Mouse (Mus musculus) midbrain, postnatal 0 days (tissue): Measurements from ENCODE around the gene Clic4. TPM values are rescaled to one million over a fixed set of nuclear protein-coding genes. Genes with fewer than 3 reads are reported as not detected.
A peak's percentile ranks its signal among the peaks of the same experiment; 100 is the strongest.

Source experiments
- ATAC-seq: fragments of 200-750 bp; cut with Nextera tagmentation; 2 replicates; pipeline ENCODE4 v1.8.0; 2017; ENCODE audit warnings: moderate number of reproducible peaks, mild to moderate bottlenecking, moderate TSS enrichment, moderate library complexity; ENCODE audit not compliant: low FRiP score
- DNase-seq: peaks from one replicate; pipeline ENCODE4 v3.0.0-alpha.2; 2015; ENCODE audit warnings: low spot score
- H3K27ac ChIP-seq: fragments of 300-500 bp; sonication (generic); 2 replicates; pipeline ENCODE4 v1.5.1; 2014; ENCODE audit warnings: low read depth, mild to moderate bottlenecking, low read length, mixed read lengths
- H3K27me3 ChIP-seq: fragments of 300-500 bp; sonication (generic); 2 replicates; pipeline ENCODE4 v1.6.1; 2014; ENCODE audit warnings: low read length, control low read depth, mixed read lengths; ENCODE audit not compliant: insufficient read depth
- H3K36me3 ChIP-seq: fragments of 300-500 bp; sonication (generic); 2 replicates; pipeline ENCODE4 v1.6.1; 2014; ENCODE audit warnings: low read length, control low read depth, mixed read lengths; ENCODE audit not compliant: insufficient read depth
- H3K4me1 ChIP-seq: fragments of 300-500 bp; sonication (generic); 2 replicates; pipeline ENCODE4 v1.6.1; 2014; ENCODE audit warnings: mild to moderate bottlenecking, control low read depth, antibody characterized with exemption, low read length, mixed read lengths; ENCODE audit not compliant: insufficient read depth
- H3K4me2 ChIP-seq: fragments of 300-500 bp; sonication (generic); 2 replicates; pipeline ENCODE4 v1.6.1; 2014; ENCODE audit warnings: low read depth, mild to moderate bottlenecking, low read length, mixed read lengths; ENCODE audit not compliant: poor library complexity, severe bottlenecking
- H3K4me3 ChIP-seq: fragments of 300-500 bp; sonication (generic); 2 replicates; pipeline ENCODE4 v1.5.1; 2014; ENCODE audit warnings: low read depth, mild to moderate bottlenecking, low read length, moderate library complexity
- H3K9ac ChIP-seq: fragments of 300-500 bp; sonication (generic); replicated peaks from 2 replicates; pipeline ENCODE4 v1.6.1; 2014; ENCODE audit warnings: mild to moderate bottlenecking, low read length, moderate library complexity, mixed read lengths; ENCODE audit not compliant: poor library complexity, severe bottlenecking
- H3K9me3 ChIP-seq: fragments of 300-500 bp; sonication (generic); 2 replicates; pipeline ENCODE4 v1.6.1; 2016; ENCODE audit warnings: low read length, control low read depth
- CTCF ChIP-seq: IDR thresholded peaks from 2 replicates; pipeline ENCODE4 v1.5.1; 2016; ENCODE audit warnings: antibody characterized with exemption, mild to moderate bottlenecking
- WGBS: fragments of 180-500 bp; shearing (Covaris S2); extraction: QIAGEN DNeasy Blood & Tissue Kit; methylation state at CpG from one replicate; pipeline ENCODE4 v1.1.7; 2014; 5-methylcytosine and 5-hydroxymethylcytosine counted together
- polyA plus RNA-seq: library from polyadenylated mRNA; unstranded; fragments of >200 nt; fragmentation: Nextera tagmentation; extraction: Ambion mirVana; gene quantifications from 2 replicates; pipeline ENCODE4 v1.2.1, GENCODE M21; 2015
- total RNA-seq: library from RNA; depleted of rRNA; stranded (reverse); fragments of >200 nt; gene quantifications from 2 replicates; pipeline ENCODE4 v1.2.3, GENCODE M21; 2014

The Clic4 gene
- total and polyA plus RNA-seq, 2 experiments from 2014 or later = 38.0 to 47.4 TPM

GRCm38 (mm10) chr4:135258521-135258920 is 14.1 kb downstream of the Clic4 start:
- Histone ChIP-seq H3K9ac (0 out of 2 replicates have a peak overlapping the region, but pooled peaks have one; percentile 8), H3K4me2 (peak overlapping the region; percentile 9; the same call in 1 of the 2 replicates), H3K4me3 (no peak overlapping the region), H3K9me3 (no peaks in the 10 kb centered on the region), H3K27me3 (no peaks in the 10 kb centered on the region), H3K36me3 (no peaks in the 10 kb centered on the region), H3K4me1 (no peaks in the 10 kb centered on the region), H3K27ac (peak overlapping the region; percentile 62)
- ATAC-seq = no peak
- 15% methylated on average over 7 of the region's 7 CpGs for WGBS
- peak; percentile 44 for DNase-seq
- TF ChIP-seq CTCF = no peak

DNA sequence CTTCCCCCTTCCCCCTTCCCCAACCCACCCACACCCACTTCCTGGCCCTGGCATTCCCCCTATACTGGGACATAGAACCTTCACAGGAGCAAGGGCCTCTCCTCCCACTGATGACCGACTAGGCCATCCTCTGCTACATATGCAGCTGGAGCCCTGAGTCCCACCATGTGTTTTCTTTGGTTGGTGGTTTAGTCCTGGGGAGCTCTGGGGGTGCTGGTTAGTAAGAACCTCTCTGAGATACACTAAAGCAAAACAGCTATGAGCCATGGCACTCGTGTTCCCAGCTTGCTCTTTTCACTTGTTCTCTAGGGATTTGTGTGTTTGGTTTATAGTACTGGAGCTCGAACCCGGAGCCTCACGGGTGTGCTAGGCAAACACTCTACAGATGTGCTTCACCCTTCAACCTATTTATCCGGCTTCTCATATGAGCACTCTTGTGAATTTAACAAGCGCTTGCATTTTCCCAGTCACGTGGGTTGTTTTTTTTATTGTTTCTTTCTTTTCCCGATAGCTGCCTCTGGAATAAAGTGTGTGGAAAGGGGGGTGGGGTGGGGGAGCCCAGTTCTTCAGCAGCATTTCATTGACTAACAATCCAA is 14.6 kb downstream of the Clic4 start:
- TF ChIP-seq CTCF = no peak
- Histone ChIP-seq H3K27ac (peak overlapping the region; percentile 62), H3K27me3 (no peaks in the 10 kb centered on the region), H3K9ac (no peak overlapping the region), H3K4me1 (no peaks in the 10 kb centered on the region), H3K4me3 (no peak overlapping the region), H3K4me2 (peak overlapping the region; percentile 9; the same call in 1 of the 2 replicates), H3K36me3 (no peaks in the 10 kb centered on the region), H3K9me3 (no peaks in the 10 kb centered on the region)
- WGBS = 32% methylated on average over 9 of the region's 9 CpGs
- ATAC-seq (no peak), DNase-seq (no peak)

GRCm38 (mm10) chr4:135256536-135257450 is 15.8 kb downstream of the Clic4 start:
- Histone ChIP-seq H3K27me3 (no peaks in the 10 kb centered on the region), H3K4me1 (no peaks in the 10 kb centered on the region), H3K4me3 (no peak overlapping the region), H3K9me3 (no peaks in the 10 kb centered on the region), H3K9ac (no peak overlapping the region), H3K36me3 (no peaks in the 10 kb centered on the region), H3K27ac (no peak overlapping the region), H3K4me2 (no peak overlapping the region)
- ATAC-seq = no peak
- DNase-seq = no peak
- TF ChIP-seq CTCF = no peak
- 89% methylated on average over 11 of the region's 11 CpGs for WGBS

- no peak for TF ChIP-seq CTCF
- DNase-seq (no peak), ATAC-seq (no peak)
- Histone ChIP-seq H3K9me3 (no peaks in the 10 kb centered on the region), H3K27me3 (no peaks in the 10 kb centered on the region), H3K9ac (no peak overlapping the region), H3K27ac (no peak overlapping the region), H3K4me3 (no peak overlapping the region), H3K4me1 (no peaks in the 10 kb centered on the region), H3K4me2 (no peak overlapping the region), H3K36me3 (no peaks in the 10 kb centered on the region)
- 41% methylated on average over 3 of the region's 3 CpGs for WGBS
These were observed 17.8 kb downstream of the Clic4 start for GRCm38 (mm10) chr4:135254770-135255169.

- TF ChIP-seq CTCF = no peak
- Histone ChIP-seq H3K4me3 (no peak overlapping the region), H3K36me3 (no peaks in the 10 kb centered on the region), H3K9ac (no peak overlapping the region), H3K4me2 (no peak overlapping the region), H3K4me1 (no peaks in the 10 kb centered on the region), H3K9me3 (no peaks in the 10 kb centered on the region), H3K27ac (0 out of 2 replicates have a peak overlapping the region, but pooled peaks have one; percentile 12), H3K27me3 (no peaks in the 10 kb centered on the region)
- DNase-seq (no peak), ATAC-seq (no peak)
- WGBS = 82% methylated on average over 4 of the region's 4 CpGs
These were observed 18.3 kb downstream of the Clic4 start for GRCm38 (mm10) chr4:135254321-135254720.
